Mouse (Mus musculus): ENCODE measurements around the gene Ppia. TPM values are rescaled to one million over a fixed set of nuclear protein-coding genes. Genes with fewer than 3 reads are reported as not detected.
A peak's percentile ranks its signal among the peaks of the same experiment; 100 is the strongest.
"Not testable (repeated sequence)": the region's sequence is repeated elsewhere in the genome, so short reads cannot be mapped to it uniquely, and the experiment has no call there.

The Ppia gene
- polyA plus RNA-seq, 1 experiment from 2014 or later = 4,594 TPM

DNA sequence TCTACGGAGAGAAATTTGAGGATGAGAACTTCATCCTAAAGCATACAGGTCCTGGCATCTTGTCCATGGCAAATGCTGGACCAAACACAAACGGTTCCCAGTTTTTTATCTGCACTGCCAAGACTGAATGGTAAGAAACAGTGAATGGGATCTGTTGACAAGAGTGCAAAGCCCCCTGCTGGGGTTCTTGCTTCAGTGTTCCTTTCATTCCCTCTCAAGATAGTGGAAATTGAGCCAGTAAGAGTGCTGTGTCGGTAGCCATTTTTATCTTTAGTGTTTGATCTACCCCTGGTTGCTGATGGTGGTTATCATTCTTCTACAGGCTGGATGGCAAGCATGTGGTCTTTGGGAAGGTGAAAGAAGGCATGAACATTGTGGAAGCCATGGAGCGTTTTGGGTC is 3.9 kb downstream of the Ppia start:
- Histone ChIP-seq H3K36me3 (peaks cover 49% of the 10 kb centered on the region), H3K4me1 (peaks cover 25% of the 10 kb centered on the region)
- not testable (repeated sequence) for H3K27ac ChIP-seq (replicated peaks); H3K4me2 ChIP-seq (replicated peaks); ATAC-seq (ENCODE audit: low FRiP score, low read depth); H3K9ac ChIP-seq (replicated peaks); H3K27me3 ChIP-seq; H3K4me3 ChIP-seq; H3K9me3 ChIP-seq
- WGBS = 66% methylated on average over 4 of the region's 4 CpGs

DNA sequence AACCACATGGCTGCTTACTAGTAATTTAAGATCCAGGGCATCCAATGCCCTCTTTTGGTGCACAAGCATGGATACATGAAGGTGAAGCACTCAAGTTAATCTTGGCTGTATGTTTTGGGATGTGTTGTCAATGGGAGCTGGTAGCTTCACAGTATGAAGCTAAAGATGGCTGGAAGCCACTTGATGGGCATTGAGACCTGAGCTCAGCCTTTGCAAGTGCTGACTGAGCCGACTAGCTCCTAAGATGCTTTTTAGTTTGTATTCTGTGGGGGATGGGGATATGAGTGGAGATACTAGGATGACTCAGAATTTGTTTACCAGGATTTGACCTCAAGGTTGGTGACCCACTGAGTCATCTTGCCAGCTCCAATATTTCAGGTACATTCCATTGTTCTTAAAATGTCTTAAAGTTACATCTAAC is 5.0 kb downstream of the Ppia start:
- peaks cover 57% of the 10 kb centered on the region for H3K36me3 ChIP-seq
- ATAC-seq (ENCODE audit: low FRiP score, low read depth) = no peak

DNA sequence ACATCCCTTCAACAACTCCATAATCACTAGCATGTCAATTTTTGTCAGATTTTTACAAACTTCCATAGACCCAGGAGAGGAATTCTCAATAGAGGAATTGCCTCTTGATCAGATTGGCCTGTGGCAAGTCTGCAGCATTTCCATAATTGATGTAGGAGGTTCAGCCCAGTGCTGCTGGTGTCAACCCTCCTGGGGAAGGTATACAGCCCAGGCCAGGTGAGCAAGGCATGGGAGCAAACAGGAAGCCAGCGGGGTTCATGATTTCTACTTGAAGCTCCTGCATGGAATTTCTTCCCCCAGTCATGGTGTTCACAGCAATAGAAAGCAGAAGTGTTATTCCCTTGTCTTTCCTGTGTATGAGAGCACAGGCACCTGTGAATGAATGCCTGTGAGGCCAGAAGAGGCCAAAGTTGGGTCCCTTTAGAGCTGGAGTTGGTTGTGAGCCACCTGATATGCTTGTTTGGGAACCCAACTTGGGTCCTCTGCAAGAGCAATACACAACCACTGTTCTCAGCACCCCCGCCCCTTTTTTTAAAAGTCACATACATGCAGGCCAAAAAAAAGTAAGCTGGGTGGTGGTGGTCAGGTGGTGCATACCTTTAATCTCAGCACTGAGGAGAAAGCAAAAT is 5.6 kb downstream of the Ppia start:
- no peaks in the 10 kb centered on the region for H3K9me3 ChIP-seq

More for the DNA sequence above, 5.0 kb downstream of the Ppia start:
- no peaks in the 10 kb centered on the region for H3K9me3 ChIP-seq
- no peak overlapping the region for H3K27ac ChIP-seq (replicated peaks)
- WGBS = 28% methylated on average over 1 of the region's 1 CpGs
- no peaks in the 10 kb centered on the region for H3K27me3 ChIP-seq
- H3K4me2 ChIP-seq (replicated peaks) = no peak overlapping the region
- no peak overlapping the region for H3K4me3 ChIP-seq
- H3K4me1 ChIP-seq = peaks cover 18% of the 10 kb centered on the region
- no peak overlapping the region for H3K9ac ChIP-seq (replicated peaks)

DNA sequence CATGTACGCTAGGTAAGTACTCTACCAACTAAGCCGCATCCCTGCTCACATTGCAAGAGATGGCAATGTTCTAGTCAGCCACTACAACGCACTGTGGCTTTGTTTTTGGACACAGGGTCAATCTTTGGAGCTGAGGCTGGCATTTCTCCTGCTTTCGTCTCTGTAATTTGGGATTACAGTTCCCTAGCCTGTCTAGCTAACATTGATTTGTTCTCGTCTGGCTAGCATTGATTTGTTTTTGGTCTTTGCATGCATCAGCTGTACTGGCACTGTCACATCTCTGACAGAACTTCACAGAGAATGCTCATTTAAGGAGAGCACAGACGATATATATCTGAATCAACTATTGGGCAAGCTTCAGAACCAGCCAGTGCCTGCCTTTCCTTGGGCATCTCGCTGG is 14.9 kb downstream of the Ppia start:
- H3K9me3 ChIP-seq = no peaks in the 10 kb centered on the region
- no peak overlapping the region for H3K27ac ChIP-seq (replicated peaks)
- no peak for ATAC-seq (ENCODE audit: low FRiP score, low read depth)
- no peak overlapping the region for H3K4me3 ChIP-seq
- no peak overlapping the region for H3K4me2 ChIP-seq (replicated peaks)
- H3K4me1 ChIP-seq = no peaks in the 10 kb centered on the region
- WGBS = 95% methylated on average over 7 of the region's 7 CpGs
- H3K27me3 ChIP-seq = no peaks in the 10 kb centered on the region
- no peak overlapping the region for H3K9ac ChIP-seq (replicated peaks)
- H3K36me3 ChIP-seq = peaks cover 93% of the 10 kb centered on the region

More for the DNA sequence above, 5.6 kb downstream of the Ppia start:
- Histone ChIP-seq H3K4me2 (replicated peaks) (no peak overlapping the region), H3K27me3 (no peaks in the 10 kb centered on the region), H3K9ac (replicated peaks) (no peak overlapping the region), H3K36me3 (peaks cover 60% of the 10 kb centered on the region), H3K4me3 (no peak overlapping the region), H3K4me1 (peaks cover 18% of the 10 kb centered on the region), H3K27ac (replicated peaks) (no peak overlapping the region)
- ATAC-seq (ENCODE audit: low FRiP score, low read depth) = no peak
- WGBS = 70% methylated on average over 2 of the region's 2 CpGs

DNA sequence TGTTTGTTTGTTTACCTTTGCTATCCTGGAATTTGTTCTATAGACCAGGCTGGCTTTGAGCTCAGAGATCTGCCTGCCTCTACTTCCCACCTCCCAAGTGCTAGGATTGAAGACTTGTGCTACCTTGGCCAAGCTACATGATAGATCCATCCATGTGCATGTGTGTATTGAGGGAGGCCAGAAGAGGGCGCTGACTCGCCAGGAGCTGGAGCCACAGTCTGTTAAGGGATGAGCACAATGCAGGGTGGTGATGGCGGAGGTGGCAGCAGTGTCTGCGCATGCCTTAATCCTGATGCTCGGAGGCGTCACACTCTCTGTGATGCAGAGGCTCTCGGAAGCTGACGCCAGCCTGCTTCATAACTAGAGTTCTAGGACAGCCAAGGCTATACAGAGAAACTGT is 21.2 kb downstream of the Ppia start:
- Histone ChIP-seq H3K4me1 (no peaks in the 10 kb centered on the region), H3K4me3 (no peak overlapping the region), H3K4me2 (replicated peaks) (no peak overlapping the region), H3K9me3 (no peaks in the 10 kb centered on the region), H3K27me3 (no peaks in the 10 kb centered on the region), H3K9ac (replicated peaks) (no peak overlapping the region), H3K27ac (replicated peaks) (no peak overlapping the region), H3K36me3 (peaks cover 72% of the 10 kb centered on the region)
- WGBS = 65% methylated on average over 8 of the region's 8 CpGs
- ATAC-seq (ENCODE audit: low FRiP score, low read depth) = no peak

DNA sequence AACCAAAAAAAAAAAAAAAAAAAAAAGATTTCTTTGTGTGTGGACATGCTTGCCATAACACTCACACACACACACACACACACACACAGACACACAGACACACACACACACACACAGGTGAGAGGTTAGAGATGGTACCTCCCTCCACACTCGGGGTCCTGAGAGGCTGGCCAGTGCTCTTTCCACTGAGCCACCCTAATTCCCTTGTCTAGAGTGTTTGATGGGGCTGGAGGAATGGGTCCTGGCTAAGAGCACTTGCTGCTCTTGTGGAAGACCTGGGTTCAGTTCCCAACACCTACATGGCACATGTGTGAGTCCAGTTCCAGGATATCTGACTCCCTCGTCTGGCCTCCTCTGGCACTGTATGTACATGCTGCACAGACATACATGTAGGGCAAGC is 22.4 kb downstream of the Ppia start:
- Histone ChIP-seq H3K9me3 (no peaks in the 10 kb centered on the region), H3K36me3 (peaks cover 64% of the 10 kb centered on the region), H3K4me2 (replicated peaks) (no peak overlapping the region), H3K4me3 (no peak overlapping the region), H3K27ac (replicated peaks) (no peak overlapping the region), H3K27me3 (no peaks in the 10 kb centered on the region), H3K9ac (replicated peaks) (no peak overlapping the region), H3K4me1 (no peaks in the 10 kb centered on the region)
- WGBS = 94% methylated on average over 2 of the region's 2 CpGs
- no peak for ATAC-seq (ENCODE audit: low FRiP score, low read depth)

DNA sequence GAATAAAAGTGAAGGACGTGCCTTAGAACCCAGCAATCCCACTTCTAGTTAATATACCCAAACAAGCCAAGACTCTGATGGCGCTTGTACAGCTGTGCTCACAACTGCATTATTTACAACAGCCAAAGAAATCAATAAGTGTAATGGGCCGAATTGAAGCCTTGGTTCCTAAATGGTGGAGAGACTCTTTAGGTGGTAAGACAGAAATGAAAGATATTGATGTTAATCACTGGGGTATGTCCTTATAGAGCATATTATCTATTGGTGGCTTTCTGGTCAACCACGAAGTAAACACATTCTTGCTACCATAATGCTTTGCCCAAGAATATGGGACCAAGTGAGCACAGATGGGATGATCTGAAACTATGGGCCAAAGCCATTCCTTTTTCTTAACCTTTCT is 24.9 kb downstream of the Ppia start:
- no peak for ATAC-seq (ENCODE audit: low FRiP score, low read depth)
- Histone ChIP-seq H3K4me2 (replicated peaks) (no peak overlapping the region), H3K9me3 (no peaks in the 10 kb centered on the region), H3K4me3 (no peak overlapping the region), H3K4me1 (peaks cover 10% of the 10 kb centered on the region), H3K9ac (replicated peaks) (no peak overlapping the region), H3K27ac (replicated peaks) (no peak overlapping the region), H3K36me3 (peaks cover 39% of the 10 kb centered on the region), H3K27me3 (no peaks in the 10 kb centered on the region)
- 94% methylated on average over 4 of the region's 4 CpGs for WGBS

DNA sequence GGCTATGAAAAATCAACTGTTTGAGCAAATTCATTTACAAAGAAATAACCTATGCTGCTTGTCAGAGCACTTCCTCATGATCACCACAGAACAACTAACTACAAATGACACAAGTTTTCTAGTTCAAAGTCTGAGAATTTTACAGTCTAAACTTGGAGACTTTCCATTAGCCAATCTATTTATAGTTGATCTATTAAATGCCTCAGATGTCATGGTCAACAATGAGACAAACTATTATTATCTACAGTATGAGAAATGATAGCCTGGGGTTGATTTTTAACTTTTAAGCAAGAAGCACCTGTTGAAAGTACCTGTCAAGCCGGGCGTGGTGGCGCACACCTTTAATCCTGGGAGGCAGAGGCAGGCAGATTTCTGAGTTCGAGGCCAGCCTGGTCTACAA is 27.3 kb downstream of the Ppia start:
- peaks cover 10% of the 10 kb centered on the region for H3K4me1 ChIP-seq
- no peaks in the 10 kb centered on the region for H3K27me3 ChIP-seq
- peak overlapping the region; percentile 68; the same call in 1 of the 2 replicates for H3K4me2 ChIP-seq (replicated peaks)
- no peak overlapping the region for H3K9ac ChIP-seq (replicated peaks)
- H3K4me3 ChIP-seq = no peak overlapping the region
- H3K36me3 ChIP-seq = peaks cover 17% of the 10 kb centered on the region
- no peak overlapping the region for H3K27ac ChIP-seq (replicated peaks)
- ATAC-seq (ENCODE audit: low FRiP score, low read depth) = no peak
- H3K9me3 ChIP-seq = no peaks in the 10 kb centered on the region
- WGBS = 94% methylated on average over 4 of the region's 4 CpGs

DNA sequence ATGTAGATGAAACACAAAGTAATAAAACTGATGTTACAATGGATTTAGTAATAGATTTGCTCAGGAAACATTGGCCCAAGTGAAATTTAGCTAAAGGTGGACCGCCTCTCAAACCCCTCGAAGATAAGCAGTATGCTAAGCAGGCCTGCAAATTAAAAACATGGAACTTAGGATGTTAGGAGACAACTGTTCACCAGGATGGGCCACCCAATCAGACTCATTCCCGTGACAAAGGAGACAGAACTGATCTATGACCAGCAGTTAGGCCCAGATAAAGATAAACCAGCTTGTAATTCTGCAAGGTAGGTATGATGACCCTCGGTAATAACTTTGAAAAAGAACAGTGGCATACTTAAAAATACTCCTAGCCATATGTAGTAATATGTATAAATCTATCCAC is 27.9 kb downstream of the Ppia start:
- ATAC-seq (ENCODE audit: low FRiP score, low read depth) = no peak
- Histone ChIP-seq H3K27me3 (no peaks in the 10 kb centered on the region), H3K4me2 (replicated peaks) (peak overlapping the region; percentile 68), H3K36me3 (peaks cover 11% of the 10 kb centered on the region), H3K4me3 (peak overlapping the region; percentile 83), H3K9me3 (no peaks in the 10 kb centered on the region), H3K4me1 (peaks cover 10% of the 10 kb centered on the region), H3K9ac (replicated peaks) (peak overlapping the region; percentile 84), H3K27ac (replicated peaks) (peak overlapping the region; percentile 97)
- 62% methylated on average over 4 of the region's 4 CpGs for WGBS

DNA sequence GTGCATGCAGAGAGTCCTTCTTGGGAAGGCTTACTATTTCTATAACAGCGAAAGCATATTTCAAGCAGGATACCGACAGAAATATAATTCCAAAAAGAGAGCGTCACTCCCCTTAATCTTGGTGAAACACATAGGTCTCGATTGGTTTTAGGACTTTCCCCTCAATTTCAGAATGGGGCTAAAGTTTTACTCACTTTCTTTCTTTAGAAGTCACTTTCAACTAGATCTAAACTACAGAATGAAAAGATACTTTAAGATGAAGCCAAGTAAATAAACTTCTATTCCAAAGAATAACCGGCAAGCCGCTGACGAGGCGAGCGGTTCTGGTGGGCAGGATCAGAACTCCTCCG is 28.5 kb downstream of the Ppia start:
- no peaks in the 10 kb centered on the region for H3K27me3 ChIP-seq
- H3K4me3 ChIP-seq = peak overlapping the region; percentile 83
- peak overlapping the region; percentile 84 for H3K9ac ChIP-seq (replicated peaks)
- H3K4me1 ChIP-seq = peaks cover 10% of the 10 kb centered on the region
- H3K4me2 ChIP-seq (replicated peaks) = peak overlapping the region; percentile 68
- no peaks in the 10 kb centered on the region for H3K9me3 ChIP-seq
- WGBS = 0% methylated on average over 10 of the region's 10 CpGs
- H3K36me3 ChIP-seq = peaks cover 10% of the 10 kb centered on the region; the same call in 1 of the 2 replicates
- ATAC-seq (ENCODE audit: low FRiP score, low read depth) = no peak
- H3K27ac ChIP-seq (replicated peaks) = peak overlapping the region; percentile 97

DNA sequence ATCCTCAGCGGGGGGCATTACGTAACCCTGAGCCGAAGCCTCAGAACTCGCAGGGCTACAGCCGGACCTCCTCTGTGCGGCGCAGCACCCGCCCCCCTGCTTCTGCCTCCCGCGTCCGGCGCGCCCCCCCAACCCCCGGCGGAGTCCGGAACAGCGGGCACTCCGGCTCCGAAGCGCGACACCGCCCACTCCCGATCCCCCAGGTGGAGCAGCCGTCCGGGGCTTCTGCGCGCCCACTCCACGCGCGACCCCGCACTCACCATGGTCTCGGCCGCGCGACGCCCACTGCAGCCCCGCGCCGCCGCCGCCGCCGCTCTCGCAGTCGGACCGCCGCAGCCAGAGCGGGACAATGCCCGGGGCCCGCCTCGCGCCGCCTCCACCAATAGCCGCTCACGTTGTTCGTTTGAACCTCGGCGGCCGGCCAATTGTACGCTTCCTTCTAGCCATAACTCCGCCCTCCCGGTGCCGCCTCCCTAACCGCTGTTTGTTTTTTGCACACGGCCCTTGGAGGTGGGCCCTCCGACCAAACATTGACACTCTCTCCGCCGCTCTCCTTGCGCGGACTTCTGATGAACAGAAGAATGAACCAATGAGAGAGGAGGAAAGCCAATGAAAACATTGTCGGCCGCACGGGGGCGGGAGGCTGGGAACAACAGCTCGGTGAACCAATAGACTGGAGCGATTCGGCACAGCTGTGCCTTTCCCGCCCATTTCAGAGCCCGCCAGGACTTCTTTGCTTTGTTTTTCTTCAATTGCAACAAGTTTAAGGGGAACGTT is 29.0 kb downstream of the Ppia start, which contains the start of gene H2afv:
Gene H2afv (minus strand): TSS at position 367 of the 777 bp plus-strand sequence.
- ATAC-seq (ENCODE audit: low FRiP score, low read depth) = peak; percentile 98
- H3K36me3 ChIP-seq = peaks cover 10% of the 10 kb centered on the region; the same call in 1 of the 2 replicates
- H3K9me3 ChIP-seq = no peaks in the 10 kb centered on the region
- H3K27ac ChIP-seq (replicated peaks) = peak within 1 kb of the TSS; percentile 97
- H3K9ac ChIP-seq (replicated peaks) = peak within 1 kb of the TSS; percentile 84
- peaks cover 10% of the 10 kb centered on the region for H3K4me1 ChIP-seq
- H3K4me2 ChIP-seq (replicated peaks) = peak within 1 kb of the TSS; percentile 68
- under 1% methylated on average over 79 of the region's 80 CpGs for WGBS
- H3K4me3 ChIP-seq = peak within 1 kb of the TSS; percentile 83
- H3K27me3 ChIP-seq = no peaks in the 10 kb centered on the region

DNA sequence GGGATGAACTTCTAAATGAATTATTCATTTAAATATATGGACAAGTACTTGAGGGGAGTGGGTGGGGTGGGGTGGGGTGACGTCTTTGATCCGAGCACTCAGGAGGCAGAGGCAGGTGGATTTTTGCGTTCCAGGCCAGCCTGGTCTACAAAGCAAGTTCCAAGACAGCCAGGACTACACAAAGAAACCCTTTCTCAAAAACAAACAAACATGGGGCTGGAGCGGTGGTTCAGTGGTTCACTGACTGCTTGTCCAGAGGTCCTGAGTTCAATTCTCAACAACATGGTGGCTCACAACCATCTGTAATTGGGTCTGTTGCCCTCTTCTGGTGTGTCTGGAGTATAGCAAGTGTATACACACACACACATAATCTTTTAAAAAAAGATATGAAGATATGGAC is 30.2 kb downstream of the Ppia start:
- H3K4me1 ChIP-seq = peaks cover 10% of the 10 kb centered on the region
- ATAC-seq (ENCODE audit: low FRiP score, low read depth) = no peak
- no peaks in the 10 kb centered on the region for H3K27me3 ChIP-seq
- no peak overlapping the region for H3K27ac ChIP-seq (replicated peaks)
- whole genome bisulfite sequencing = 77% methylated on average over 4 of the region's 4 CpGs
- peaks cover 10% of the 10 kb centered on the region; the same call in 1 of the 2 replicates for H3K36me3 ChIP-seq
- no peak overlapping the region for H3K9ac ChIP-seq (replicated peaks)
- no peaks in the 10 kb centered on the region for H3K9me3 ChIP-seq
- no peak overlapping the region for H3K4me2 ChIP-seq (replicated peaks)
- H3K4me3 ChIP-seq = no peak overlapping the region

Measured in midbrain, embryonic 12.5 days (tissue).